Mouse (Mus musculus): ENCODE results near the gene Smyd3.

DNA sequence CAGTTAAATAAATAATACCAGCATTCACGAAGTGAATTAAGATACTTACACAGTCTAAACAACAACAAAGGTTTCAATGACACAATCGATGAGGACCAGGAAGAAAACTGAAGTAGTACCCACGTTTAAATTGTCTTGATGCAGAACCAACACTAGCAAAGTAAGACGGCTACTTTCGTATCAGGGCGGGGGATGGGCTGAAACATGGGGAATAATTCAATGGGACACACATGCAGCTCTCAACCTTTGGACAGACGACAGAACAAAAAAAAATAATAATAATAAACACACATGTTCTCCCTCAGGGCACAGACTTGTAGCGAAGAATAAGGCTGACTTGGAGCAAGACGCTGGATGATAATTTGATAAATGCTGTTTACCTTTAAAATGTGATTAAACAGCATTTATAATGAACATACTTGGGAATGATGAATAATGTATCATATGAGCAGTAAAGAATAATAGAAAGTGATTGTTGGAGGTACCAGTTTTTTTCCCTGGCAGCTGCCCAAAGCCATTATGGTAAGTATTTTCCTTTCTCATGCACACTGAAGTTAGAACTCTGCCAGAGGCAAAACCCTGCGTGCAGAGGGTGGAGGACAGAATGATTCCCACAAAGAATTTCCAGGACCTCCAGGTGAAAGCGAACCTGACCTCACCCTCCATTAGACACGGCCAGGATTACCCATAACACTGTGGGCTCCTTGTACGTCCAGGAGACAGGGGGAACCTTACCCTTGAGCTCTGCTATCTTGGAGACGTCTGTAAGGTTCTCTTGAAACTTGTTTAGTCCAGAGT, 340.8 kb downstream of the Smyd3 start:
- no peak for TF ChIP-seq CTCF (IDR thresholded peaks at IDR 0.05; ENCODE audit: low read depth)
- no peak for TF ChIP-seq EP300 (optimal IDR thresholded peaks at IDR 0.05)

All from stomach, postnatal 0 days (tissue).